Mouse (Mus musculus) midbrain, embryonic 11.5 days (tissue): ENCODE measurements around the gene Gm10912. TPM values are rescaled to one million over a fixed set of nuclear protein-coding genes. Genes with fewer than 3 reads are reported as not detected.
"Not testable (repeated sequence)": the region's sequence is repeated elsewhere in the genome, so short reads cannot be mapped to it uniquely, and the experiment has no call there.

ENCODE experiments used
- ATAC-seq: fragments of 200-750 bp; cut with Nextera tagmentation; 2 replicates; pipeline ENCODE4 v1.8.0; 2017; ENCODE audit warnings: moderate TSS enrichment, moderate library complexity; ENCODE audit not compliant: low FRiP score
- DNase-seq: peaks from one replicate; pipeline ENCODE4 v3.0.0; 2015; ENCODE audit warnings: low spot score; ENCODE audit errors: missing footprints
- H3K27ac ChIP-seq: fragments of 300-500 bp; sonication (generic); 2 replicates; pipeline ENCODE4 v1.5.1; 2014; ENCODE audit warnings: low read depth, low read length
- H3K27me3 ChIP-seq: fragments of 300-500 bp; sonication (generic); 2 replicates; pipeline ENCODE4 v1.6.1; 2014; ENCODE audit warnings: mild to moderate bottlenecking, low read length, moderate library complexity, mixed read lengths; ENCODE audit not compliant: control insufficient read depth, insufficient read depth
- H3K36me3 ChIP-seq: fragments of 300-500 bp; sonication (generic); 2 replicates; pipeline ENCODE4 v1.6.1; 2014; ENCODE audit warnings: mild to moderate bottlenecking, low read length, moderate library complexity, mixed read lengths; ENCODE audit not compliant: control insufficient read depth, insufficient read depth
- H3K4me1 ChIP-seq: fragments of 300-500 bp; sonication (generic); 2 replicates; pipeline ENCODE4 v1.6.1; 2014; ENCODE audit warnings: low read length; ENCODE audit not compliant: control insufficient read depth, insufficient read depth
- H3K4me2 ChIP-seq: fragments of 300-500 bp; sonication (generic); 2 replicates; pipeline ENCODE4 v1.6.1; 2014; ENCODE audit warnings: mild to moderate bottlenecking, moderate library complexity
- H3K4me3 ChIP-seq: fragments of 300-500 bp; sonication (generic); 2 replicates; pipeline ENCODE4 v1.5.1; 2014; ENCODE audit warnings: low read depth, low read length
- H3K9ac ChIP-seq: fragments of 300-500 bp; sonication (generic); 2 replicates; pipeline ENCODE4 v1.6.1; 2014; ENCODE audit warnings: low read length
- H3K9me3 ChIP-seq: fragments of 300-500 bp; sonication (generic); 2 replicates; pipeline ENCODE4 v1.6.1; 2016; ENCODE audit warnings: low read length; ENCODE audit not compliant: control insufficient read depth
- WGBS: fragments of 180-500 bp; shearing (Covaris S2); extraction: QIAGEN DNeasy Blood & Tissue Kit; methylation state at CpG from one replicate; pipeline ENCODE4 v1.1.7; 2014; 5-methylcytosine and 5-hydroxymethylcytosine counted together
- polyA plus RNA-seq: library from polyadenylated mRNA; unstranded; fragments of >200 nt; fragmentation: Nextera tagmentation; extraction: Ambion mirVana; gene quantifications from 2 replicates; pipeline ENCODE4 v1.2.1, GENCODE M21; 2014

Gm10912 gene
- polyA plus RNA-seq, 1 experiment from 2014 or later = not detected

GRCm38 (mm10) chr2:104084027-104084426 lies 18.4 kb downstream of the Gm10912 start:
- DNase-seq, H3K4me1 ChIP-seq, H3K9me3 ChIP-seq, ATAC-seq, H3K27ac ChIP-seq, H3K9ac ChIP-seq, H3K4me3 ChIP-seq, H3K4me2 ChIP-seq, H3K36me3 ChIP-seq, H3K27me3 ChIP-seq: not testable (repeated sequence)

DNA sequence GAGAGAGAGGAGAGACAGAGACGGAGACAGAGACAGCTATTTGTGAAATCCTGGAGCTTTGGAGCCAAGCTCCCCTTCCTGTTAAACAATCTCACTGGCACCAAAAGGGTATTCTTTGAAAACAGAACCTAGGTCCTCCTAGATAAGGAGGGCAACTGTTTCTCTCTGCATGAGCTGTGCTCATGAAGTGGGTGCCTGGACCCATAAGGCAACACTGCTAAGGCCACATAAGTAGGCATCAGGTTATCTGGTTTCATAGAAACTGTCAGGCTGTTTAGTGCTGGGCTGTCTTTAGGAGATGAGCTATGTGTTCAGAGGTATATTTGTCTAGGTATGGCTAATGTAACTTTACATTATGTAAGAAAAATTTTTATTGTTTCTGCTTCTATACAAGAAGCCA lies 21.9 kb downstream of the Gm10912 start:
- H3K9me3 ChIP-seq, H3K4me3 ChIP-seq, H3K27me3 ChIP-seq, H3K27ac ChIP-seq, ATAC-seq, H3K4me2 ChIP-seq, H3K36me3 ChIP-seq, H3K9ac ChIP-seq, H3K4me1 ChIP-seq, DNase-seq: not testable (repeated sequence)
- WGBS = 94% methylated on average over 1 of the region's 1 CpGs

GRCm38 (mm10) chr2:104093305-104093704 lies 27.7 kb downstream of the Gm10912 start:
- H3K27ac ChIP-seq = no peak overlapping the region
- WGBS = 82% methylated on average over 2 of the region's 2 CpGs
- H3K4me2 ChIP-seq = no peak overlapping the region
- H3K9me3 ChIP-seq = no peaks in the 10 kb centered on the region
- H3K4me3 ChIP-seq = no peak overlapping the region
- no peak overlapping the region for H3K9ac ChIP-seq
- H3K4me1 ChIP-seq = peaks cover 9% of the 10 kb centered on the region; the same call in 1 of the 2 replicates
- H3K27me3 ChIP-seq = no peaks in the 10 kb centered on the region
- DNase-seq (no peak), ATAC-seq (no peak)
- H3K36me3 ChIP-seq = no peaks in the 10 kb centered on the region

- peaks cover 9% of the 10 kb centered on the region; the same call in 1 of the 2 replicates for H3K4me1 ChIP-seq
- ATAC-seq (peak; percentile 91), DNase-seq (peak; percentile 97)
- no peaks in the 10 kb centered on the region for H3K27me3 ChIP-seq
- no peaks in the 10 kb centered on the region for H3K36me3 ChIP-seq
- H3K9ac ChIP-seq = peak within 1 kb of the TSS; percentile 67
- no peaks in the 10 kb centered on the region for H3K9me3 ChIP-seq
- WGBS = 5% methylated on average over 15 of the region's 15 CpGs
- H3K4me3 ChIP-seq = peak within 1 kb of the TSS; percentile 43
- peak within 1 kb of the TSS; percentile 78 for H3K27ac ChIP-seq
- H3K4me2 ChIP-seq = peak within 1 kb of the TSS; percentile 60
These were observed 30.2 kb downstream of the Gm10912 start, which contains the start of gene Cd59a for GRCm38 (mm10) chr2:104095741-104096213. Gene Cd59a, plus strand, starts transcription at chr2:104095801.

DNA sequence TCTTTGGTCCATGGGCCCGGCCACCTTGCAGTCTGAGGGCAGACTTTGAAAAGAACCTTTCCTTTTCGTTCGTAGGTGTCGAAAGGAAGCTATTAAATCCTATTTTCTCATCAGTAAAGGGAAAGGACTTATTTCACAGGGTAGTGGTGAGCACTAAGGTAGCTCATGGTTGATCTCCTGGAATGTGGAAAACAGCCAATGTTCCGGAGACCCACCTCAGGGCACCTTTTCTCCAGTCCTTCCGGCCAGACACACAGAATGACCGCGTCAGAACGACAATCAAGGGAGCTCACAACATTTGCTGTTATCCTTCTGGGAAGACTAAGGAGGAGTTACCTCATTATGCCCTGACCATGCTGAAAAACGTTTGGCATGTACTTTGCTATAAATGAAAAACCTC lies 30.6 kb downstream of the Gm10912 start:
- ATAC-seq (peak; percentile 54; the same call in 1 of the 2 replicates), DNase-seq (peak; percentile 88)
- Histone ChIP-seq H3K4me2 (peak overlapping the region; percentile 60), H3K4me3 (peak overlapping the region; percentile 43), H3K36me3 (no peaks in the 10 kb centered on the region), H3K27me3 (no peaks in the 10 kb centered on the region), H3K4me1 (peaks cover 9% of the 10 kb centered on the region; the same call in 1 of the 2 replicates), H3K9ac (peak overlapping the region; percentile 67), H3K27ac (peak overlapping the region; percentile 78), H3K9me3 (no peaks in the 10 kb centered on the region)
- WGBS = 41% methylated on average over 10 of the region's 10 CpGs

DNA sequence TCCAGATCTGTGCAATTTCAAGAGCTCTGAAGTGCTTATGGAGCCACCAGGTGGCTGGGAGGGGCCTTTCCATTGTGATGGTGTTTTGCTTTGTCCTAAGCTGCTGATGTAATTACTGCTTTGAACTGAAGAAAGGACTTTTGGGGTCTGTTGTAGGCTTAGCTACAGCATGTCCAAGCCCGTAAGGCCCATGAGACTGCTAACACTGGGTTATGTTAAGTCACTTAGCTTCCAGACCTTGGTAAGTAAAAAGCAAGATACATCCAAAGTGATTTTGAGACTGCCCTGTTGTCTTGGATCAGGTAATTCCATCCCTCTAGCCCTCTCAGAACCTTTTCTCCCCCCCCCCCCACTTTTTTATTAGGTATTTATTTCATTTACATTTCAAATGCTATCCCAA lies 31.2 kb downstream of the Gm10912 start:
- H3K9me3 ChIP-seq, H3K36me3 ChIP-seq, H3K4me3 ChIP-seq, H3K4me1 ChIP-seq, H3K9ac ChIP-seq, H3K27me3 ChIP-seq, H3K27ac ChIP-seq, DNase-seq: not testable (repeated sequence)
- 22% methylated on average over 1 of the region's 1 CpGs for WGBS
- 0 out of 2 replicates have a peak overlapping the region, but pooled peaks have one; percentile 60 for H3K4me2 ChIP-seq
- ATAC-seq = 0 out of 2 replicates have a peak, but pooled peaks have one; percentile 38

- ATAC-seq, H3K4me1 ChIP-seq, H3K36me3 ChIP-seq, H3K9ac ChIP-seq, H3K27me3 ChIP-seq, DNase-seq, H3K4me3 ChIP-seq, H3K9me3 ChIP-seq, H3K27ac ChIP-seq: not testable (repeated sequence)
- 98% methylated on average over 4 of the region's 4 CpGs for WGBS
- H3K4me2 ChIP-seq = 0 out of 2 replicates have a peak overlapping the region, but pooled peaks have one; percentile 7
These were observed 31.8 kb downstream of the Gm10912 start for GRCm38 (mm10) chr2:104097396-104097795.

- H3K27ac ChIP-seq = no peak overlapping the region
- no peaks in the 10 kb centered on the region for H3K27me3 ChIP-seq
- H3K4me3 ChIP-seq = no peak overlapping the region
- H3K4me1 ChIP-seq = peaks cover 9% of the 10 kb centered on the region; the same call in 1 of the 2 replicates
- no peak overlapping the region for H3K9ac ChIP-seq
- no peak overlapping the region for H3K4me2 ChIP-seq
- WGBS = 48% methylated on average over 3 of the region's 3 CpGs
- no peaks in the 10 kb centered on the region for H3K36me3 ChIP-seq
- no peak for DNase-seq
- no peak for ATAC-seq
- H3K9me3 ChIP-seq = no peaks in the 10 kb centered on the region
These were observed 33.1 kb downstream of the Gm10912 start for GRCm38 (mm10) chr2:104098529-104099230.

DNA sequence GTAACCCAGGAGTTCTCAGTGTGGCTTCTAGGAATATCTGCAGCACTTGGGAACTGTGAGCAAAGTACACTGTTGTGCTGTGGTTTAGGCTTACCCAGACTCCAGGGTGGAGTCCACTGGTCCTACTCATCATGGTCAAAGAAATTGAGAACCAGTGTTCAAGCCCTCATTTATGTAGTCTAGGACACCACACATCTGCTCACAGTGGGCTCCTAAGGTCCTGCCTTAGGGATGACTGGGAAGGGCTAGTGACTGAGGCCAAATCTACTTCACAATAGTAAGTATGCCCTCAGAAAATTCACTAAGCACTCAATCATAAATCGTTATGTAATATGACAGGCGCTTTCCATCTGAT lies 33.6 kb downstream of the Gm10912 start:
- DNase-seq (no peak), ATAC-seq (no peak)
- Histone ChIP-seq H3K27me3 (no peaks in the 10 kb centered on the region), H3K36me3 (no peaks in the 10 kb centered on the region), H3K9me3 (no peaks in the 10 kb centered on the region), H3K27ac (no peak overlapping the region), H3K4me1 (peaks cover 9% of the 10 kb centered on the region; the same call in 1 of the 2 replicates), H3K4me2 (no peak overlapping the region), H3K4me3 (no peak overlapping the region), H3K9ac (no peak overlapping the region)
- WGBS = 87% methylated on average over 2 of the region's 2 CpGs
